Mouse (Mus musculus) neural tube, postnatal 0 days (tissue): ENCODE results near the gene Ascl2. TPM values are rescaled to one million over a fixed set of nuclear protein-coding genes. Genes with fewer than 3 reads are reported as not detected.

ENCODE experiments used
- polyA plus RNA-seq: library from polyadenylated mRNA; unstranded; fragments of >200 nt; fragmentation: Nextera tagmentation; extraction: Ambion mirVana; gene quantifications from 2 replicates; pipeline ENCODE4 v1.2.1, GENCODE M21; 2015

Gene Ascl2
- 0.98 and 1.1 TPM in 2 replicates for polyA plus RNA-seq

DNA sequence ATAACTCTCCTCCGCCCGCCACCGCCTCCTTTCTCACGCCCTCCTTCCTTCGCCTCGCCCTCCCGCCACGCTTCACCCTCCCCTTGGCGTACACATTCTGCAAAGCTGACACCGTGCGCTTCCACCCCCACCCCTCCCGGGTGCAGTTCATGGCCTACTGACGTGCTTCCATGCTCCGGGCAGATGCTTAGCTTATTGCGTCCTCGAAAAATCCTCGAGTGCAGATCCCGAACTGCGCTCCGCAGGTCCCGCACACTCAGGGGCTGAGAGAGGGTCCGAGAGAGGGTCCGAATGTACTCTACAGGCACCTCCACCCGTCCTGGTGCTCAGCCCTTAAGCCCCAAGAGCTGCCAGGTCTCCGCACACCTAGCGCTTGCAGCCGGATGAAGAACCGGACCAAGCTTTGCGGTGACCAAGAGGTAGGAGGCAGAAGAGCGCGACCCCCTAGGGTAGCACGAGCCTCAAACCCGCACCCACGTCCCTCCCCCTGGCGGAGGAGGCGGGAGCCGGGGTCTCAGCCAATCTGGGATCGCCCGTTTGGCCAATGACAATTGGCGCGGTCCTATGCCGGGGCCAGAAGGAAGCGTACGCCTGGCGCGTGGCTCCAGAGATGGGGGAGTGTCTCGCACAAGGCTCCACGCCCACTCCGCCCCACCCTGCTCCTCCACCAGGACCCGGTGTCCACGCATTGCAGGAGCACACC, at the start of gene Ascl2:
Gene Ascl2 (minus strand): TSS at position 456 of the 703 bp plus-strand sequence.

DNA sequence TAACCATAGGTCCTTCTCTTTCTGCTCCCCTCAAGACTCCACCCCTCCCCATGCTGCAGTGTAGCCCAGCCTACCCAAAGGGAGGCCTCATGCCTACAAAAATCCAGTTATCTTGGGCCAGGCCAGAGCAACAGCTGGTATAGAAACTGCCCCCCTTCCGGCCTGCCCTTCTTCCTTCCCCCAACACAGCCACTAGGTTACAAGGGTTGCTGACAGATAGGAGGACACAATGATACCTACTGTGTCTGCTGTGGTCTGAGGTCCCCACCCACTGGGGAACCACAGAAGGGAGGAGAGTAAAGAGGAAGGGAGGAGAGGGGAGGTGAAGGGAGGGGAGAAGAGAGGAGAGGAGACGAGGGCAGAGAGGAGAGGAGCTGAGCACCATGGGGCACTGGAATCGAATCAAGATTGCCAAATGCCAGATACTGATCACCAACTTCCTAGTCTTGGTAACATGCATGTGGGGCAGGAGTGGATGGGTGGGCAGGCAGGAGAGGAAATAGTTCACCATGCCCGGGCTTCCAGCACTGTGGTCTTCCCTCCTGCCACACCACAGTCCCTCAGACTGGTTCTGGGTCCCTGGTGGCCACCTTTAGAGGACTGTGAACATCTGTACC, 35.8 kb upstream of the Ascl2 start, which contains the start of gene Tspan32:
Gene Tspan32 (plus strand): TSS at position 320 of the 617 bp plus-strand sequence.

DNA sequence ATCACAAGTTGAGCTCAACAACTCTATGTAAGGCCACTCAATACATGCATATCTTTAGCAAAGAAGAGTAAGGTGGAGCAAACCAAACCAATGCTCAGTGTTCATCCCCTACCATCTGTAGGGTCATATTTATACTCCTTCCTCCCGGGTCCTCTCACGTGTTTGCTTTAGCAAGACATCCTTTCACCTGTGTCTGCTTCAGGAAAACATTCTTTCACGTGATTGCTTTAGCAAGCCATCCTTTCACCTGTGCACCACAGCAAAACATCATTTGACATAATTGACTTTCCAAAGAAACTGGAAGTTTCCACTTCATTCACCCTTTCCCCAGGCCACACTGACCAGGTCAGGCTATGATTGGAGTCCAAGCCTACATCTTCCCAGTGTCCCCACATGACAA, 38.0 kb downstream of the Ascl2 start, which contains the start of gene Th:
Gene Th (minus strand): TSS at position 101 of the 400 bp plus-strand sequence.

Other genes with a start within 250 kb of the Ascl2 start
- gene Ins2, start 225.9 kb downstream of the Ascl2 start, polyA plus RNA-seq = 0.65 TPM in 1 of 2 replicates, not detected in the other
- 1.5 and 2.1 TPM in 2 replicates for gene Th, start 38.1 kb downstream of the Ascl2 start, polyA plus RNA-seq
- gene Tspan32, start 35.8 kb upstream of the Ascl2 start, polyA plus RNA-seq = 0.42 and 0.62 TPM in 2 replicates
- 891 and 921 TPM in 2 replicates for gene Cd81, start 83.5 kb upstream of the Ascl2 start, polyA plus RNA-seq
- gene Tssc4, start 100.0 kb upstream of the Ascl2 start, polyA plus RNA-seq = 84.7 and 93.5 TPM in 2 replicates
- 1.1 and 2.1 TPM in 2 replicates for gene Trpm5, start 125.4 kb upstream of the Ascl2 start, polyA plus RNA-seq
- gene Kcnq1, start 137.1 kb upstream of the Ascl2 start, polyA plus RNA-seq = 0.48 and 0.59 TPM in 2 replicates